Mouse (Mus musculus) inflammation-experienced regulatory T-cells, adult 16 weeks (primary cell): ENCODE measurements around the gene Prss12. TPM values are rescaled to one million over a fixed set of nuclear protein-coding genes. Genes with fewer than 3 reads are reported as not detected.

Experiments used
- polyA plus RNA-seq: library from polyadenylated mRNA; unstranded; fragments of 100-300 nt; shearing (Covaris generic); gene quantifications from one replicate; pipeline ENCODE4 v1.2.1, GENCODE M21; 2017

Prss12 gene
- polyA plus RNA-seq: 2.7 TPM

DNA sequence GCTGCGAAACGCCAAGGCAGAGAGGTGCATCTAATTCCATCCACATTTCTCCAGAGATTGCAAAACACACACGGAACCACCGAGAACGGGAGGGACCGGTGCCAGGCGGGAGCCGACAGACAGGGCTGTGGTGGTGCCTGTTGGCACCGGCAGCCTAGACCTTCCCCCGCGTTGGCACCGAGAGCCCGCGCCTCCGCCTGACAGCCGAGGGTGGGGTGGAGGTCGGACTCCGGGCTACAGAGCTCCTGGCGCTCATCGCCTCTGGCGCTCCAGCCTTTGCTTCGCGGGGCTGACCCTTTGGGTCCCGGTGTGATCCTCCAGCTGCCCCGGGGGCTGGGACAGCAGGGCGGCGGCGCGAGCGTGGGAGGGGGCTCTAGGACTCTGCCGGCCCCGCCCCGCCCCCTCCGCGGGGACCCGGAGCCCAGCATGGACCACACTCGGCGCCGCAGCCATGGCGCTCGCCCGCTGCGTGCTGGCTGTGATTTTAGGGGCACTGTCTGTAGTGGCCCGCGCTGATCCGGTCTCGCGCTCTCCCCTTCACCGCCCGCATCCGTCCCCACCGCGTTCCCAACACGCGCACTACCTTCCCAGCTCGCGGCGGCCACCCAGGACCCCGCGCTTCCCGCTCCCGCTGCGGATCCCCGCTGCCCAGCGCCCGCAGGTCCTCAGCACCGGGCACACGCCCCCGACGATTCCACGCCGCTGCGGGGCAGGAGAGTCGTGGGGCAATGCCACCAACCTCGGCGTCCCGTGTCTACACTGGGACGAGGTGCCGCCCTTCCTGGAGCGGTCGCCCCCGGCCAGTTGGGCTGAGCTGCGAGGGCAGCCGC, at the start of gene Prss12:
Prss12 (plus strand) TSS at position 206 of the 830 bp plus-strand sequence.

Other genes starting within 250 kb of the Prss12 start
- not detected for gene Synpo2, start 210.8 kb upstream of the Prss12 start, polyA plus RNA-seq
- gene Sec24d, start 179.5 kb upstream of the Prss12 start, polyA plus RNA-seq: 31.6 TPM
- 31.0 TPM for gene Mettl14, start 60.8 kb upstream of the Prss12 start, polyA plus RNA-seq
- gene Ndst3, start 243.9 kb downstream of the Prss12 start, polyA plus RNA-seq: not detected